Mouse (Mus musculus): ENCODE results near the gene Sstr2. TPM values are rescaled to one million over a fixed set of nuclear protein-coding genes. Genes with fewer than 3 reads are reported as not detected.
A peak's percentile ranks its signal among the peaks of the same experiment; 100 is the strongest.
"Not testable (repeated sequence)": the region's sequence is repeated elsewhere in the genome, so short reads cannot be mapped to it uniquely, and the experiment has no call there.

Sstr2 gene
- polyA plus RNA-seq, 1 experiment from 2014 or later: 10.7 TPM

GRCm38 (mm10) chr11:113656511-113656932 is 37.4 kb downstream of the Sstr2 start:
- Histone ChIP-seq H3K9ac (ENCODE audit: low read length) (no peak overlapping the region), H3K4me1 (replicated peaks; ENCODE audit: control insufficient read depth, insufficient read depth, low read length) (no peaks in the 10 kb centered on the region), H3K36me3 (ENCODE audit: control insufficient read depth, insufficient read depth, low read length) (peaks cover 30% of the 10 kb centered on the region), H3K27me3 (ENCODE audit: control insufficient read depth, insufficient read depth, low read length) (no peaks in the 10 kb centered on the region), H3K9me3 (ENCODE audit: control insufficient read depth, low read length) (no peaks in the 10 kb centered on the region), H3K4me2 (ENCODE audit: low read depth, low read length, severe bottlenecking) (no peak overlapping the region), H3K4me3 (ENCODE audit: low read depth, low read length) (no peak overlapping the region), H3K27ac (ENCODE audit: low read depth, low read length) (no peak overlapping the region)
- DNase-seq (ENCODE audit: low spot score) (peak; percentile 52), ATAC-seq (replicated peaks; ENCODE audit: low FRiP score) (no peak)
- WGBS: 92% methylated on average over 8 of the region's 8 CpGs

DNA sequence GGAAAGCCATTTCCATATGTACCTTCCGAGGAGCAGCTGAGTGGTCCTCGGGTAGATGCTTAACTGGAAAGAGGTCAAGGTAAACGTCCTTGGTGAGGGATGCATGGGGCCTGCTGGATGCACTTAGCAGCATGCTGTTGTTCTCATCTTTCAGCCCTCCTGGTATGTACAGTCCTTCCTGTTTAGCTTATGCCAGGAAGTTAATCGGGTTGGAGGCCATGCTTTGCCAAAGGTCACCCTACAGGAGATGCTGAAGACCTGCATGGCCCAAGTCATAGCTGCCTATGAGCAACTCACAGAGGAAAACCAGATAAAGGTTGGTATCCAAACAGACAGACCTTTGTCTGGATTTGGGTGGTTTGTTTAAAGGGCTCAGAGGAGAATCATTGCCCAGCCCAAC is 38.1 kb downstream of the Sstr2 start:
- H3K9me3 ChIP-seq (ENCODE audit: control insufficient read depth, low read length): no peaks in the 10 kb centered on the region
- WGBS: 72% methylated on average over 4 of the region's 4 CpGs
- H3K4me1 ChIP-seq (replicated peaks; ENCODE audit: control insufficient read depth, insufficient read depth, low read length): no peaks in the 10 kb centered on the region
- no peak overlapping the region for H3K9ac ChIP-seq (ENCODE audit: low read length)
- ATAC-seq (replicated peaks; ENCODE audit: low FRiP score): no peak
- H3K27ac ChIP-seq (ENCODE audit: low read depth, low read length): no peak overlapping the region
- H3K36me3 ChIP-seq (ENCODE audit: control insufficient read depth, insufficient read depth, low read length): peaks cover 27% of the 10 kb centered on the region
- H3K27me3 ChIP-seq (ENCODE audit: control insufficient read depth, insufficient read depth, low read length): no peaks in the 10 kb centered on the region
- H3K4me2 ChIP-seq (ENCODE audit: low read depth, low read length, severe bottlenecking): no peak overlapping the region
- no peak overlapping the region for H3K4me3 ChIP-seq (ENCODE audit: low read depth, low read length)
- DNase-seq (ENCODE audit: low spot score): peak; percentile 47

DNA sequence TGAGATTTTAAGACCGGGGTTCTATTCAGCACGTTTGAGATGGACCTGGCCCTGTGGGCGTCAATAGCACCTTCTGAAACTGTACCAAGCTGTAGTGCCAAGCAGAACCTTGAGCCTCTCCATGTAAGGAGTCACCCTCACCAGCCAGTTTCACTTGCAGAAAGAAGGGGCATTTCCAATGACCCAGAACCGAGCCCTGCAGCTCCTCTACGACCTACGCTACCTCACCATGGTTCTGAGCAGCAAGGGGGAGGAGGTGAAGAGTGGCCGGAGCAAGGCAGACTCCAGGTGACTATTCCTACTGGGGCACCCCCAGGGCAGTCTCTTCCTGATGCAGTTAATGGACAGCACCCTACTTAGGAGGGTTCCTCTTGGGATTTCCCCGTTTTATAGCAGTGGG is 39.2 kb downstream of the Sstr2 start:
- Histone ChIP-seq H3K4me3 (ENCODE audit: low read depth, low read length) (no peak overlapping the region), H3K4me1 (replicated peaks; ENCODE audit: control insufficient read depth, insufficient read depth, low read length) (no peaks in the 10 kb centered on the region), H3K9ac (ENCODE audit: low read length) (no peak overlapping the region), H3K27ac (ENCODE audit: low read depth, low read length) (no peak overlapping the region), H3K36me3 (ENCODE audit: control insufficient read depth, insufficient read depth, low read length) (peaks cover 27% of the 10 kb centered on the region), H3K9me3 (ENCODE audit: control insufficient read depth, low read length) (no peaks in the 10 kb centered on the region), H3K27me3 (ENCODE audit: control insufficient read depth, insufficient read depth, low read length) (no peaks in the 10 kb centered on the region), H3K4me2 (ENCODE audit: low read depth, low read length, severe bottlenecking) (no peak overlapping the region)
- no peak for ATAC-seq (replicated peaks; ENCODE audit: low FRiP score)
- 87% methylated on average over 8 of the region's 8 CpGs for WGBS
- no peak for DNase-seq (ENCODE audit: low spot score)

DNA sequence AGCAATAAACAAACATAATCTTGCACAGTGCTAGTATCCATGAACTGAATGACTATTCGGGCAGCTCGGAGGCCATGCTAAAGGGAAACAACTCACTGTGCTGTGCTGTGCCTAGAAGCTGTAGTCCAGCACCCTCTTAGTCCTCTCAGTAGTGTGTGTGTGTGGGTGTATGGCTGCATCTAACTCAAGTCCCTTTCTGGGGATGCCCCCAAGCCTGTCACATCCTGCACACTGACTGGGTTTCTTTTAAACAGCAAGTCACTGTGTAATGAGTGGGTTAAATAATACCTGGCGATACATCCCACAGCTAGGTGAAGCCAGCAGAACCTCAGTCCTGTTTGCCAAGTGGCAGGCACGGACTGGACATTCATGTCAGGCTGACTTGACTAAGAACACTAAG is 39.6 kb downstream of the Sstr2 start:
- H3K27ac ChIP-seq (ENCODE audit: low read depth, low read length): no peak overlapping the region
- H3K4me3 ChIP-seq (ENCODE audit: low read depth, low read length): no peak overlapping the region
- ATAC-seq (replicated peaks; ENCODE audit: low FRiP score): no peak

GRCm38 (mm10) chr11:113660213-113660612 is 41.1 kb downstream of the Sstr2 start:
- DNase-seq (ENCODE audit: low spot score); ATAC-seq (replicated peaks; ENCODE audit: low FRiP score); H3K4me3 ChIP-seq (ENCODE audit: low read depth, low read length); H3K9ac ChIP-seq (ENCODE audit: low read length); H3K4me1 ChIP-seq (replicated peaks; ENCODE audit: control insufficient read depth, insufficient read depth, low read length); H3K27me3 ChIP-seq (ENCODE audit: control insufficient read depth, insufficient read depth, low read length); H3K27ac ChIP-seq (ENCODE audit: low read depth, low read length); H3K9me3 ChIP-seq (ENCODE audit: control insufficient read depth, low read length); H3K4me2 ChIP-seq (ENCODE audit: low read depth, low read length, severe bottlenecking): not testable (repeated sequence)
- H3K36me3 ChIP-seq (ENCODE audit: control insufficient read depth, insufficient read depth, low read length): peaks cover 17% of the 10 kb centered on the region
- 95% methylated on average over 3 of the region's 3 CpGs for WGBS

More for the DNA sequence above, 39.6 kb downstream of the Sstr2 start:
- Histone ChIP-seq H3K36me3 (ENCODE audit: control insufficient read depth, insufficient read depth, low read length) (peaks cover 26% of the 10 kb centered on the region), H3K27me3 (ENCODE audit: control insufficient read depth, insufficient read depth, low read length) (no peaks in the 10 kb centered on the region), H3K4me2 (ENCODE audit: low read depth, low read length, severe bottlenecking) (no peak overlapping the region), H3K4me1 (replicated peaks; ENCODE audit: control insufficient read depth, insufficient read depth, low read length) (no peaks in the 10 kb centered on the region), H3K9me3 (ENCODE audit: control insufficient read depth, low read length) (no peaks in the 10 kb centered on the region), H3K9ac (ENCODE audit: low read length) (no peak overlapping the region)
- peak; percentile 49 for DNase-seq (ENCODE audit: low spot score)
- 96% methylated on average over 4 of the region's 4 CpGs for WGBS

DNA sequence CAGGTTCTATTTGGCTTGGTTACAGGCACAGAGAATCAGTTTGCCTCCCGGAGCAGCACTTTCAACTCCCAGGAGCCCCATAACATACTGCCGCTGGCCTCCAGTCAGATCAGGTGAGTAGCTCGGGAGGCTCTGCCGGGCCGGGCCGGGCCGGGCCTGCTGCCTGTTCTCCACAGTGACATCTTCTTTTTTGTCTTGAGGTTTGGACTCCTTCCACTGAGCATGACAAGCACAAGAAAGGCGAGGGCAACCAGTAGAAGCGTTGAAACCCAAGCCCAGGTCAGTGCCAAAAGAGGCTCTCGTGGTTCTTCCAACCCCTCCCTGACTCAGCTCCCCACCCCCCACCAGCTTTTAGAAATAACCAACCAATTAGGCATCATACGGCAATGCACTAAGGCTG is 41.8 kb downstream of the Sstr2 start:
- WGBS: 95% methylated on average over 11 of the region's 11 CpGs
- Histone ChIP-seq H3K9ac (ENCODE audit: low read length) (no peak overlapping the region), H3K4me3 (ENCODE audit: low read depth, low read length) (no peak overlapping the region), H3K27me3 (ENCODE audit: control insufficient read depth, insufficient read depth, low read length) (no peaks in the 10 kb centered on the region), H3K27ac (ENCODE audit: low read depth, low read length) (no peak overlapping the region), H3K4me1 (replicated peaks; ENCODE audit: control insufficient read depth, insufficient read depth, low read length) (no peaks in the 10 kb centered on the region), H3K36me3 (ENCODE audit: control insufficient read depth, insufficient read depth, low read length) (peaks cover 17% of the 10 kb centered on the region), H3K4me2 (ENCODE audit: low read depth, low read length, severe bottlenecking) (no peak overlapping the region), H3K9me3 (ENCODE audit: control insufficient read depth, low read length) (no peaks in the 10 kb centered on the region)
- DNase-seq (ENCODE audit: low spot score) (no peak), ATAC-seq (replicated peaks; ENCODE audit: low FRiP score) (no peak)

- peaks cover 10% of the 10 kb centered on the region for H3K36me3 ChIP-seq (ENCODE audit: control insufficient read depth, insufficient read depth, low read length)
- no peak overlapping the region for H3K9ac ChIP-seq (ENCODE audit: low read length)
- no peaks in the 10 kb centered on the region for H3K27me3 ChIP-seq (ENCODE audit: control insufficient read depth, insufficient read depth, low read length)
- H3K9me3 ChIP-seq (ENCODE audit: control insufficient read depth, low read length): no peaks in the 10 kb centered on the region
- DNase-seq (ENCODE audit: low spot score) (peak; percentile 46), ATAC-seq (replicated peaks; ENCODE audit: low FRiP score) (no peak)
- no peak overlapping the region for H3K4me2 ChIP-seq (ENCODE audit: low read depth, low read length, severe bottlenecking)
- WGBS: 95% methylated on average over 18 of the region's 18 CpGs
- H3K27ac ChIP-seq (ENCODE audit: low read depth, low read length): no peak overlapping the region
- H3K4me3 ChIP-seq (ENCODE audit: low read depth, low read length): no peak overlapping the region
- H3K4me1 ChIP-seq (replicated peaks; ENCODE audit: control insufficient read depth, insufficient read depth, low read length): no peaks in the 10 kb centered on the region
Observed at GRCm38 (mm10) chr11:113661835-113662351, 42.8 kb downstream of the Sstr2 start.

GRCm38 (mm10) chr11:113664279-113664678 is 45.1 kb downstream of the Sstr2 start:
- WGBS: 78% methylated on average over 2 of the region's 2 CpGs
- no peak overlapping the region for H3K27ac ChIP-seq (ENCODE audit: low read depth, low read length)
- H3K4me2 ChIP-seq (ENCODE audit: low read depth, low read length, severe bottlenecking): no peak overlapping the region
- no peak for DNase-seq (ENCODE audit: low spot score)
- no peaks in the 10 kb centered on the region for H3K9me3 ChIP-seq (ENCODE audit: control insufficient read depth, low read length)
- H3K27me3 ChIP-seq (ENCODE audit: control insufficient read depth, insufficient read depth, low read length): no peaks in the 10 kb centered on the region
- no peak overlapping the region for H3K4me3 ChIP-seq (ENCODE audit: low read depth, low read length)
- no peak overlapping the region for H3K9ac ChIP-seq (ENCODE audit: low read length)
- H3K36me3 ChIP-seq (ENCODE audit: control insufficient read depth, insufficient read depth, low read length): peaks cover 6% of the 10 kb centered on the region
- no peak for ATAC-seq (replicated peaks; ENCODE audit: low FRiP score)
- no peaks in the 10 kb centered on the region for H3K4me1 ChIP-seq (replicated peaks; ENCODE audit: control insufficient read depth, insufficient read depth, low read length)

- 90% methylated on average over 6 of the region's 6 CpGs for WGBS
- no peaks in the 10 kb centered on the region for H3K27me3 ChIP-seq (ENCODE audit: control insufficient read depth, insufficient read depth, low read length)
- no peak for DNase-seq (ENCODE audit: low spot score)
Observed at GRCm38 (mm10) chr11:113666205-113666604, 47.1 kb downstream of the Sstr2 start.

More at GRCm38 (mm10) chr11:113666205-113666604, 47.1 kb downstream of the Sstr2 start:
- Histone ChIP-seq H3K9ac (ENCODE audit: low read length) (no peak overlapping the region), H3K4me1 (replicated peaks; ENCODE audit: control insufficient read depth, insufficient read depth, low read length) (no peaks in the 10 kb centered on the region), H3K36me3 (ENCODE audit: control insufficient read depth, insufficient read depth, low read length) (peaks cover under 1% of the 10 kb centered on the region; the same call in 1 of the 2 replicates), H3K9me3 (ENCODE audit: control insufficient read depth, low read length) (no peaks in the 10 kb centered on the region), H3K27ac (ENCODE audit: low read depth, low read length) (no peak overlapping the region), H3K4me2 (ENCODE audit: low read depth, low read length, severe bottlenecking) (no peak overlapping the region), H3K4me3 (ENCODE audit: low read depth, low read length) (no peak overlapping the region)
- ATAC-seq (replicated peaks; ENCODE audit: low FRiP score): no peak

Measured in forebrain, embryonic 11.5 days (tissue).